Mouse (Mus musculus): ENCODE data around the gene Hspb7. TPM values are rescaled to one million over a fixed set of nuclear protein-coding genes. Genes with fewer than 3 reads are reported as not detected.

Hspb7 gene
- polyA plus RNA-seq (2015; fragmentation: Nextera tagmentation; extraction: Ambion mirVana), result 0.14 TPM in 1 of 2 replicates, not detected in the other

DNA sequence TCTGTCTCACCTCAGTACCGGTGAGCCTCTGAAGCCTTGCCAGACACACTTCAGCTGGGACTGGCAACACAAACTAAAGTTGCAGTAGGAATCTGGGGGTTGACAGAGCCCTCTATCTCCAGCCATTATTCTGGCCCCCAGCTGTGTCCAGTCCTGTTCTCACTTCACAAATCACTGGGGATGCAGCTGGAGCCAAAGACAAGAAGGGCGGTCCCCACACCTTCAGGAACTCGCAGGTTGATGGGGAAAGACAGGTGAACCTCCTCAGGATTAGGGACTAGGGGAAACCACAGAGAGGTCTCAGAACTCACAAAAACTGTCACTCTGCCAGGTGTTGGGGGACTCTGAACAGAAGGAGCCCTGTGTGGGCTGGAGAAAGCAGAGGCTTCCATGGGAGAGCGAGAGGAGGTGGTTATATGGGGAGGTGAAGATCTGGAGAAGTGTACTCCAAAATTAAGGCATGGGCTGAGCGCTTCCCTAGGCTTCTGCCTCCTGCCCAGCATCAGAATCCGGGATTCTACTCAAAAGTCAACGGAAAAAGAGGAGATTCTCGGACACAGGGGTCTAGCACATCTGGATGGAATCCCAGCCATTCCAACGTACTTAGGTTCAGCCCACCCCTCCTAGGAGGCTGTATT is at the start of gene Hspb7:
Gene Hspb7, plus strand, starts transcription at position 588 of the 638 bp plus-strand sequence.
- Histone ChIP-seq H3K36me3 (replicated peaks) (no peaks in the 10 kb centered on the region), H3K27me3 (replicated peaks) (no peaks in the 10 kb centered on the region), H3K27ac (no peak within 1 kb of the TSS), H3K9me3 (no peaks in the 10 kb centered on the region), H3K9ac (no peak within 1 kb of the TSS), H3K4me3 (no peak within 1 kb of the TSS), H3K4me1 (peaks cover 5% of the 10 kb centered on the region; the same call in 1 of the 2 replicates), H3K4me2 (no peak within 1 kb of the TSS)
- WGBS, result 70% methylated on average over 9 of the region's 9 CpGs
- ATAC-seq (replicated peaks), result no peak

DNA sequence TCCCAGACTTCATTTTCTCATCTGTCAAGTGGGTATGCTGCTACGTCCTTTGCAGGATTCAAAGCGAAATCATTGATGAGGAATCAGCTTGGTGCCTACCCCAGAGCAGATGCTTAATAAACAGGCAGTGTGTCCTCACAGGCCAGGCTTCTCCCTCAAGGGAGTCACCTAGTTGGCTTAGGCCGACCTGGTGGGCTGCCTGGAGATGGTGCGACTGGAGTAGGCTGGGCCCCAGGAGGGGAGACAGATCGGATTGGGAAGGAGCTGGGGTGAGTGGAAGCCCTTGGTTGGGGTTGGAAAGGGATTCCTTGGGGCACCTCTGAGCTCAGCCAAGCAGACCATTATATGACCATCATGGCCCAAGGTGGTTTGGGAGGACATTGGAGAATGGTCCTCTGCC is 48.2 kb upstream of the Hspb7 start:
- no peak overlapping the region for H3K4me3 ChIP-seq
- H3K36me3 ChIP-seq (replicated peaks), result no peaks in the 10 kb centered on the region
- H3K27ac ChIP-seq, result no peak overlapping the region
- no peak overlapping the region for H3K4me2 ChIP-seq
- WGBS, result 91% methylated on average over 5 of the region's 5 CpGs
- no peaks in the 10 kb centered on the region for H3K9me3 ChIP-seq
- H3K27me3 ChIP-seq (replicated peaks), result no peaks in the 10 kb centered on the region
- no peak overlapping the region for H3K9ac ChIP-seq
- H3K4me1 ChIP-seq, result peaks cover 11% of the 10 kb centered on the region; the same call in 1 of the 2 replicates
- no peak for ATAC-seq (replicated peaks)

DNA sequence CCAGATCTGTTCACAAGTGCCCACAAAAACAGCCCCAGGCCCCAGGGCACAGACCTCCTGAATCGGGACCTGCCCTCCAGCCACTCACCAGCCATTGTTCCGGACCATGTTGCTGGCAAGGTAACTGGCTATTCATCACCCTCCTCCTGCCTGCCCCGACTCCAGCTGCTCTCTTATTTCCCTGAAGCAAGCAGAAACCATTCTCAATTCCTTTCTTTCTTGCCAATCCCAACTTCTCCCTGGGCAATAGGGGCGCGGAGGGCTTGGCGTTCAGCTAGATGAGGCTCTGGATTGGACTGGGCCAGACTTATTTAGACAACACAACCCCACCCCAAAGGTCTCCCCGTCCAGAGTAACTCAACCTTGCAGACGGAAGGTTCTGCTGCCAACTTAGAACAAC is 40.9 kb upstream of the Hspb7 start:
- Histone ChIP-seq H3K4me1 (peaks cover 8% of the 10 kb centered on the region), H3K36me3 (replicated peaks) (no peaks in the 10 kb centered on the region; the same call in 1 of the 2 replicates), H3K4me3 (no peak overlapping the region), H3K4me2 (no peak overlapping the region), H3K27ac (no peak overlapping the region), H3K27me3 (replicated peaks) (peaks cover 46% of the 10 kb centered on the region), H3K9ac (no peak overlapping the region), H3K9me3 (no peaks in the 10 kb centered on the region)
- WGBS, result 57% methylated on average over 8 of the region's 8 CpGs
- ATAC-seq (replicated peaks), result no peak

DNA sequence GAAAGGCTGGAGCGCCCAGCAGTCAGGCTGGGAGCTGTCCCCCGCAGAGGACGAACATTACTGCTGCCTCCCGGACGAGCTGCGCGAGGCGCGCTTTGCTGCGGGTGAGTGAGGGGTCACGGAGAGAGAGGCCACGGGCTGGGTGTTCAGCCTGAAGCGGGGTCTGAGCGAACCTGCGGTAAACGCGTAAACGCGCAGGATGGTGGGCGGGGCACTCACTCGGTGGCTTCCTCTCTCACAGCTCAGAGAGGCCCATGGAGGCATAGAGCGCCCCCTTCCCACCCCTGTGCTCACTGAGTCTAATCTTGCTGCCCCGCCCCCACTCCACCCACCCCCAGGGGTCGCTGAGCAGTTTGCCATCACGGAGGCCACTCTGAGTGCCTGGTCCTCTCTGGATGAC is 38.2 kb upstream of the Hspb7 start:
- no peaks in the 10 kb centered on the region; the same call in 1 of the 2 replicates for H3K36me3 ChIP-seq (replicated peaks)
- H3K4me2 ChIP-seq, result peak overlapping the region; percentile 54
- WGBS, result 5% methylated on average over 25 of the region's 25 CpGs
- H3K9me3 ChIP-seq, result no peaks in the 10 kb centered on the region
- ATAC-seq (replicated peaks), result peak; percentile 24; the same call in 1 of the 2 replicates
- H3K4me1 ChIP-seq, result peaks cover 8% of the 10 kb centered on the region
- H3K4me3 ChIP-seq, result peak overlapping the region; percentile 28
- peaks cover 47% of the 10 kb centered on the region for H3K27me3 ChIP-seq (replicated peaks)
- no peak overlapping the region for H3K27ac ChIP-seq
- H3K9ac ChIP-seq, result no peak overlapping the region

DNA sequence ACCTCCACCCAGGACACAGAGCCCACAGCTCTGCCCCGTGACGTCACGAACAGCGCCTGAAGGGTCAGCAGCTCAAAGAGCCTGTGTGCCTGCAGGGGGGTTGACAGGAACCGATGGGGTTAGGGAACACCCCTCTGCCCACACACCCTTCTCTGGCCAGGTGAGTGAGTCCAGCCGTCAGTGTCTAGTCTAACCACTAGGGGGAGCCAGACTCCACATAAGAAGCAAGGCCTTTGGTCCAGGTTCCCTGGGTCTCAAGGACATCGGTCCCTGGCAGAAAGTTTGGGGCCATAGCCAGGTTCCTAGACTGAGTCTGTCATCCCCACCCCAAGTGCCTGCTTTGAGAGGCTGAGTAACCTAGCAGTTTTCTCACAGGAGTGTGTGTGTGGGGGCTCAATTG is 35.3 kb upstream of the Hspb7 start:
- Histone ChIP-seq H3K4me2 (no peak overlapping the region), H3K36me3 (replicated peaks) (no peaks in the 10 kb centered on the region; the same call in 1 of the 2 replicates), H3K4me3 (no peak overlapping the region), H3K4me1 (peaks cover 8% of the 10 kb centered on the region), H3K9ac (no peak overlapping the region), H3K9me3 (no peaks in the 10 kb centered on the region), H3K27ac (no peak overlapping the region), H3K27me3 (replicated peaks) (peaks cover 44% of the 10 kb centered on the region)
- under 1% methylated on average over 7 of the region's 7 CpGs for WGBS
- peak; percentile 38; the same call in 1 of the 2 replicates for ATAC-seq (replicated peaks)

DNA sequence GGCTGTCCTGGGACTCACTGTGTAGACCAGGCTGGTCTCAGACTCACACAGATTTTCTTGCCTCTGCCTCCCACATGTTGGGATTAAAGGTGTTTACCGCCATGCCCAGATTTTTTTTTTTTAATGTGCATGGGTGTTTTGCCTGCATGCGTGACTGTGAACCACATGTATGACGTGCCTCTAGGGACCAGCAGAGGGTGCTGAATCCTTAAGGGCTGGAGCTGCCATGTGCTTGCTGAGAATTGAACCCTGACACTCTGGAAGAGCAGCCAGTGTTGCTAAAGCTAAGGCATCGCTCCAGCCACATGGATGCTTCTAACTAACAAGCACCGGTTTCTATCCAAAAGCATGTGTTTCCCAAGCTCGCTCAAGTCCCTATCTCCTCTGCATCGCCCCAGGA is 34.4 kb upstream of the Hspb7 start:
- Histone ChIP-seq H3K4me3 (no peak overlapping the region), H3K27me3 (replicated peaks) (peaks cover 36% of the 10 kb centered on the region), H3K9me3 (no peaks in the 10 kb centered on the region), H3K9ac (no peak overlapping the region), H3K27ac (no peak overlapping the region), H3K4me1 (peaks cover 8% of the 10 kb centered on the region), H3K4me2 (no peak overlapping the region), H3K36me3 (replicated peaks) (no peaks in the 10 kb centered on the region; the same call in 1 of the 2 replicates)
- 76% methylated on average over 7 of the region's 7 CpGs for WGBS
- ATAC-seq (replicated peaks), result no peak

DNA sequence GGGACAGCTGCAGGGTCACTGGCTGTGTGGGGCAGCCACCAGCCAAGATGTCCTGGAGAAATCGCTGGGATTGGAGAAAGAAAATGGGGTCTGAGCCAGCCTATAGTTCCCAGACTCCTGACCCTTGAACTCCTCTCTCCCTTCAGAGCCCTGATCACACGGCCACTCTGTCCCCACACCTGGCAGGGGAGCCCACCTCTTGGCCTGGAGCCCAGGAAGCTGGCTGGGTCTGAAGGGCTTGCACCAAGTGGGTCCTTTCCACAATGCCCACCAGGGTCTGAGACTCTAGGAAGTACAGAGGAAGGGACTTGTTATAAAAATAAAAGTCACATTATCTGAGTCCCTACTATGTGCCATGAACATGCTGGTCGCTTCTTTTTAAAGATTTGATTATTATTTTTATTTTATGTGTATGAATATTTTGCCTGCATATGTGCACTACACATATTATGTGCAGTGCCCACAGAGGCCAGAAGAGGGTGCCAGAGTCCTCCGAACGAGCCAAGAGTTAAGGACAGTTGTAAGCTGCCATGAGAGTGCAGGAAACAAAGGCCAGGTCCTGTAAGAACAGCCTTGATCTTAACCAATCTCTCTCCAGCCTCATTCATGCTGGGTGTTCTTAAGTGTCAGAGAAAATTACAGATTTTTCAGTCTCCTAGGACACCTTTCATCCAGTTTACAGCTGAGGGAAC is 33.3 kb upstream of the Hspb7 start:
- Histone ChIP-seq H3K9me3 (no peaks in the 10 kb centered on the region), H3K4me1 (peaks cover 3% of the 10 kb centered on the region), H3K27ac (no peak overlapping the region), H3K9ac (no peak overlapping the region), H3K27me3 (replicated peaks) (peaks cover 25% of the 10 kb centered on the region), H3K4me3 (no peak overlapping the region), H3K4me2 (no peak overlapping the region), H3K36me3 (replicated peaks) (no peaks in the 10 kb centered on the region)
- 19% methylated on average over 5 of the region's 5 CpGs for WGBS
- ATAC-seq (replicated peaks), result peak; percentile 40; the same call in 1 of the 2 replicates

DNA sequence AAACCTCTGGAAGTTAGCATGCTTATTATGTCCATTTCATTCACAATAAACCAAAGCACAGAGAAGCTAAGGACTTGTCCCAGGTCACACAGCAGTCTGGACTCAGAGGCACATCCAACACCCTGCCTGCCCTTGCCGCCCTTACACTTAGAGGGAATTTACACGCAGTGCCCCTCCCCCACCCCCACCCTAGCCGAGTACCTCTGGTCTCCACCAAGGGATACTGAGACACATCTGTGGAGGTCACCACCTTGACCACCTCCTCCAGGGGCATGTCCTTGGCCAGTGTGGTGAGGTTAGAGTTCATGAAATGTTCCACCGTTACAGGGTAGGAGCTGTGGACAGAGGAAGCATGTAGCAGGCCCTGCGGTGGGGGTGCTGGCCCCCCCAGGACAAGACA is 32.6 kb upstream of the Hspb7 start:
- no peak overlapping the region for H3K4me3 ChIP-seq
- 67% methylated on average over 5 of the region's 5 CpGs for WGBS
- no peaks in the 10 kb centered on the region for H3K4me1 ChIP-seq
- 0 out of 2 replicates have a peak, but pooled peaks have one; percentile 16 for ATAC-seq (replicated peaks)
- H3K36me3 ChIP-seq (replicated peaks), result no peaks in the 10 kb centered on the region
- no peak overlapping the region for H3K27ac ChIP-seq
- H3K4me2 ChIP-seq, result no peak overlapping the region
- H3K9ac ChIP-seq, result no peak overlapping the region
- no peaks in the 10 kb centered on the region for H3K9me3 ChIP-seq
- H3K27me3 ChIP-seq (replicated peaks), result peaks cover 18% of the 10 kb centered on the region

DNA sequence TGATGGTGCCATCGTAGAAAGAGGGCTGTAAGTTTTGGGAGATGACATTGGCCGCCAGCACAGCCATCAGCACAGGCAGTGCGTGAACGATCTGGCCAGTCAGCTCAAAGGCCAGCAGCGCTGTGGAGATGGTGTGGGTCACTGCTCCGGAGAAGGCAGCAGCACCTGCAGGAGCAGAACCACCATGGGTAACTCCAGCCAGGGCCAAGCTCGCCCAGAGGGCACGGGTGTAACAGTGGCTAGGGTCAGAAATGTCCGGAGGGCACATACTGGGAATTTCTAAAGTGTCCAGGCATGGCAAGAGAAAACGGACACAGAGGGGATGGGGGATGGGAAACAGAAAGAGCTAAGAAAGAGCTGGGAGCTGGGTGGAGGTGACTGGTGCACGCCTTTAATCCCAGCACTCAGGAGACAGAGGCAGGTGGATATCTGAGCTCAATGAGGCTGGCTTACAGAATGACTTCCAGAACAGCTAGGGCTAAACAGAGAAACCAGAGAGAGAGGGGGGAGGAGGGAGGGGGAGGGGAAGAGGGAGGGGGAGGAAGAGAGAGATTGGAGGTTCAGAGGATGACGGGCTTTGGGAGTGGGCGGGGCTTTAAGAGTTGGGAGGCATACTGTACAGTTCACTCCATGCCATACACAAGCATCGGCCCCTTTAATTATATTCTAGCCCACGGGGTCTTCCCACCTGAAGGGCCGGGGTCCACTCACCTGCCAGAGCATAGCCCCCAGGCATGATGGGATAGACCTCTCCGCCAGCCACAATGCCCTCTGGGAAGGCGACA is 31.0 kb upstream of the Hspb7 start:
- no peak for ATAC-seq (replicated peaks)
- Histone ChIP-seq H3K36me3 (replicated peaks) (no peaks in the 10 kb centered on the region), H3K4me3 (no peak overlapping the region), H3K4me1 (no peaks in the 10 kb centered on the region), H3K4me2 (no peak overlapping the region), H3K27me3 (replicated peaks) (peaks cover 2% of the 10 kb centered on the region; the same call in 1 of the 2 replicates), H3K9ac (no peak overlapping the region), H3K9me3 (no peaks in the 10 kb centered on the region), H3K27ac (no peak overlapping the region)
- WGBS, result 69% methylated on average over 18 of the region's 18 CpGs

DNA sequence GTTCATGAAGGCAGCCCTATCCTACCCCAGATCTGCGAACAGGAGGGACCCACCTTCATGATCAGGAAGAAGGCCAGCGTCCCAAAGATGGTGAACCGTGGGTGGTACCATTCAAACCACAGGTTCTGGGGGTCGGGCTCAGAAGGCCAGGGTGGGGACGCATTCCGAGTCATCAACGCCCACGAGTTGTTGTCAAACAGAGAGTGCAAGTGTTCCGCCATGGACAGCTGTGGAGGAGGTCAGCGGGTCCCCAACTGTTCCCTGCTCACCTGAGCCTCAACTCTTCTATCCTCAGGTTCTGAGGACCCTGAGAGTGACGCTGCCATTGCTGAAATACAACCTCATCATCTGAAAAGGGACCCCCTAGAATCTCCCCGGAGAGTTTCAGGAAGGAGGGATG is 29.3 kb upstream of the Hspb7 start:
- no peaks in the 10 kb centered on the region for H3K27me3 ChIP-seq (replicated peaks)
- no peaks in the 10 kb centered on the region for H3K4me1 ChIP-seq
- H3K4me2 ChIP-seq, result no peak overlapping the region
- H3K36me3 ChIP-seq (replicated peaks), result no peaks in the 10 kb centered on the region
- 78% methylated on average over 12 of the region's 12 CpGs for WGBS
- no peaks in the 10 kb centered on the region for H3K9me3 ChIP-seq
- ATAC-seq (replicated peaks), result no peak
- H3K4me3 ChIP-seq, result no peak overlapping the region
- H3K27ac ChIP-seq, result no peak overlapping the region
- H3K9ac ChIP-seq, result no peak overlapping the region

DNA sequence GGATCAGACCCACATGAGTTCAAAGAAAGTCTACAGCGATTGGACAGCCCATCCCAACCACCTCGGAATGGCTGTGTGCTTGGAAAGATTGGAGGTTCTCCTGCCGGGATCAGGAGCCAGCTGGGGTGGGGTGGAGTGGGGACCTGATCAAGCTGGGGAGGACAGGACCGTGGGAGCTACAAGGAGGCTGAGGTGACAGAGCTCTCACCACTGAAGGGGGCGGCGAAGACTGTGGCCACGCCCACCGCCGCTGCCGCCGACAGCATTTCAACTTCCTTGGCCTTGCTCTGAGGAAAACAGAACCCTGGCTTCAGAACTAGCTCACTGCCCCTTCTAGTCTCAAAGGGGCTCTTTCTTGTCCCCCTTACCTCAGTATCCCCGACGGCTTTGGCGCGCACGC is 25.8 kb upstream of the Hspb7 start:
- Histone ChIP-seq H3K36me3 (replicated peaks) (no peaks in the 10 kb centered on the region), H3K4me3 (no peak overlapping the region), H3K9me3 (no peaks in the 10 kb centered on the region), H3K27ac (no peak overlapping the region), H3K27me3 (replicated peaks) (no peaks in the 10 kb centered on the region), H3K4me2 (no peak overlapping the region), H3K4me1 (no peaks in the 10 kb centered on the region), H3K9ac (no peak overlapping the region)
- no peak for ATAC-seq (replicated peaks)
- WGBS, result 23% methylated on average over 16 of the region's 16 CpGs

DNA sequence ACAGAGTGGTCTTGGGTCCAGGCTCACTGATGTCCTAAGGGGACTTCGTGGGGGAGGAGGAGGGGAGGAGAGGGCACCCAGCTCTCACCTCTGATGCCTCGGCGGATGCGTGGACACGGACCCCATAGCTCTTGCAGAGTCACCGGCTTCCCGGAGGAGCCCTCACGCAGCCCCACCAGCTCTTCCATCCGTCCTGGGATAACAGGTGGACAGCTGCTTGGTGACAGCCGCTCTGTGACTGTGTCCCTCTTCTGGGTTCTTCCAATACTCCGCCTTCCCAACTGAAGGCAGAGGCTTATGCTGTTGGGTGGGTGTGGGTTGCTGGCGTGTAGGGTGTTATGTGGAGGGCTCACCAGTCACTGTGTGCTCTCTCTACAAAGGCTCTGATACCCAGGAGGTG is 22.7 kb upstream of the Hspb7 start:
- Histone ChIP-seq H3K4me1 (no peaks in the 10 kb centered on the region), H3K9ac (no peak overlapping the region), H3K9me3 (no peaks in the 10 kb centered on the region), H3K36me3 (replicated peaks) (no peaks in the 10 kb centered on the region), H3K4me3 (no peak overlapping the region), H3K27me3 (replicated peaks) (no peaks in the 10 kb centered on the region), H3K27ac (no peak overlapping the region), H3K4me2 (no peak overlapping the region)
- WGBS, result 75% methylated on average over 12 of the region's 12 CpGs
- ATAC-seq (replicated peaks), result no peak
